Mouse (Mus musculus) heart, adult 2 months (tissue): ENCODE data around the gene Ppm1h. TPM values are rescaled to one million over a fixed set of nuclear protein-coding genes. Genes with fewer than 3 reads are reported as not detected.

Experiments used
- DNase-seq, 2 experiments: peaks; one replicate each; pipeline ENCODE4 v3.0.0; 2021
- H3K27ac ChIP-seq: fragments of 200-600 bp; 2 replicates; pipeline ENCODE4 v1.8.1; 2022
- H3K27me3 ChIP-seq: fragments of 200-500 bp; 2 replicates; pipeline ENCODE4 v1.6.1; 2012; ENCODE audit warnings: mild to moderate bottlenecking, low read length, inconsistent platforms, mixed read lengths; ENCODE audit not compliant: control insufficient read depth, insufficient read depth
- H3K36me3 ChIP-seq: fragments of 200-500 bp; 2 replicates; pipeline ENCODE4 v1.6.1; 2012; ENCODE audit warnings: low read length, inconsistent platforms; ENCODE audit not compliant: control insufficient read depth, insufficient read depth
- H3K4me1 ChIP-seq: fragments of 200-500 bp; 2 replicates; pipeline ENCODE4 v1.6.1; 2011; ENCODE audit warnings: low read length; ENCODE audit not compliant: control insufficient read depth, insufficient read depth
- H3K4me3 ChIP-seq: fragments of 200-600 bp; 2 replicates; pipeline ENCODE4 v1.8.1; 2022
- H3K79me2 ChIP-seq: fragments of 200-500 bp; replicated peaks from 2 replicates; pipeline ENCODE4 v1.6.1; 2012; ENCODE audit warnings: mild to moderate bottlenecking, inconsistent platforms, low read length, moderate library complexity, mixed read lengths; ENCODE audit not compliant: control insufficient read depth, insufficient read depth
- H3K9ac ChIP-seq: fragments of 200-500 bp; 2 replicates; pipeline ENCODE4 v1.6.1; 2012; ENCODE audit warnings: low read depth, mild to moderate bottlenecking, control low read depth, inconsistent platforms, low read length, mixed read lengths
- CTCF ChIP-seq: fragments of 200-600 bp; IDR thresholded peaks from 2 replicates; pipeline ENCODE4 v1.8.1; 2022; ENCODE audit warnings: antibody characterized with exemption, mild to moderate bottlenecking, moderate library complexity
- EP300 ChIP-seq: fragments of 200-500 bp; IDR thresholded peaks from 2 replicates; pipeline ENCODE4 v1.6.1; 2011; ENCODE audit warnings: low read depth, low read length, control low read depth; ENCODE audit not compliant: insufficient read depth
- POLR2A ChIP-seq: fragments of 200-500 bp; IDR thresholded peaks from 2 replicates; pipeline ENCODE4 v1.6.1; 2011; ENCODE audit warnings: mild to moderate bottlenecking, low read depth, low read length, control low read depth; ENCODE audit not compliant: insufficient read depth
- WGBS: fragments of 180-500 bp; shearing (Covaris S2); methylation state at CpG from one replicate; pipeline ENCODE4 v1.1.7; 2018; 5-methylcytosine and 5-hydroxymethylcytosine counted together
- intact Hi-C: fragments of 180-260 bp; cut with DNase I; formaldehyde crosslinking; loops from one replicate; pipeline ENCODE4 v1.15.1; 2025
- polyA plus RNA-seq: library from polyadenylated mRNA; depleted of rRNA; stranded (reverse); fragments of >200 nt; gene quantifications from 2 replicates; pipeline ENCODE4 v1.2.3, GENCODE M21; 2012
- total RNA-seq, 2 experiments: library from RNA; stranded (reverse); gene quantifications; 2 replicates each; pipeline ENCODE4 v1.2.3; 2021

Gene Ppm1h
- total and polyA plus RNA-seq, 3 experiments = 4.5 to 7.8 (median 6.4) TPM

DNA sequence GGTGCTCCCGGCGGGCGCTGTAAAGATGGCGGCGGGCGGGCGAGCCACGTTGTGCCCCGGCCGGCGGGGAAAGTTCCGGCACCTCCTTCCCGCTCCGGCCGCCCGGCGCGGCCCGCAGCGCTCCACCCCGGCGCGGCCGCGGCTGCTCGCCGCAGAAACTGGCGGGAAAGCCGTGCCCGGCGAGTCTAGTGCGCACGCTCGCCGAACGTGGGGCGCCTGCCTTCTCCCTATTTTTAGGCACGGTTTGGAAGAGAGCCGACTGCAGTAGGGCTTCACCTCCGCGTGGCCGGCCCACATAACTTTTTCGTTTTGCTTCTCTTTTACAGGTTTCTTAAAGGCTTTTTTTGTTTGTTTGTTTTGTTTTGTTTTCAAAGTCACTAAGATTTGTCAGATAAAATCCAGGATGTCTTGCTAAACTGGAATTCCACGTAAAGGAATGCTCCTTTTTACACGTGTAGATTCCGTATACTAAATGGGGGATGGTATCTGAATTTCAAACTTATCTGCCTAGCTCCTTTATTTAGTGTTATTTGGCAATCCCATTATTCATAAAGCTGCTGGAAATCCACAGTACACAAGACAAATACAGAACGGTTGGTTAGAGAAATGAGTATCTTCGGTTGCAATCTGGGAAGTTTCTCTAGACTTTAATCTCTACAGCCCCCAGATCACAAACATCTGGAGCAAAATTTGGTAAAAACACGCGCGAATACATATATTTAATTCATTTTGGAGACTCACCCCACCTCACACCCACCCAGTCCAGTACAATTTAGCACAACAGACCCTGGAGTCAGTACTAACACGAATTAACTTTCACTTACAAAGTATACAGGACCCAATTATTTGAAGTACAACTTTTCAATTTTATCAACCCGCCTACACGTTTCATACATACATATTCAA, 308.0 kb downstream of the Ppm1h start:
- peaks cover 10% of the 10 kb centered on the region for H3K4me1 ChIP-seq
- peak overlapping the region; percentile 62 for H3K4me3 ChIP-seq
- 8% methylated on average over 54 of the region's 54 CpGs for WGBS
- peak overlapping the region; percentile 97 for H3K9ac ChIP-seq
- peaks cover 21% of the 10 kb centered on the region for H3K36me3 ChIP-seq
- intact Hi-C loops = loop anchor here (5.0 to 10.0 kb wide), 4 partner anchors 44 to 309 kb away; partner anchors contain the start of gene Ppm1h
- H3K79me2 ChIP-seq = 0 out of 2 replicates have a peak, but pooled peaks cover 2% of the 10 kb centered on the region
- no peaks in the 10 kb centered on the region for H3K27me3 ChIP-seq
- DNase-seq = peak; percentile 90 to 92
- peak overlapping the region; percentile 99 for H3K27ac ChIP-seq
- TF ChIP-seq POLR2A (peak; percentile 50), EP300 (no peak; the same call in 1 of the 2 replicates), CTCF (peak; percentile 22; the same call in 1 of the 2 replicates)

DNA sequence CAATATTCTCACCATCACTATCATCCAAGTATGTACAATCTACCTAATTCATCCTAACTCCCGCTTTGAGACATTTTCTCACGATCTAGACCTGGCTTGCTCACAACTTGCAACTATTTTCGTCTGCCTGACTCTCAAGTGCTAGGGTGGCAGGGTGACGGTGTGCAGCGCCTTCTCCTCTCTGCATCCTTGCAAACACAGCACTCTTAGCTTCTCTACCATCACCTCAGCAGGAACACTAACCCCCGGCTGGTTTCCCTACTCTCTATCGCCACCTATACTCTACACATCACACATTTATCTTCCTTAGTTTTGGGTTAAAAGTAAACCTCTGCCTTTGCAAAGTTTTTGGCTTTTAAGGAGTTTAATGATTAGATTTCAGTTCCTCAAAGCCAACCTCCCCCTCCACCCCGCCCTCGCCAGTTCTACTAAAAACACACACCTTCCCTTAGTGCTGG, 309.1 kb downstream of the Ppm1h start:
- intact Hi-C loops = loop anchor here (2.0 to 10.0 kb wide), 5 partner anchors 45 to 310 kb away; partner anchors contain the start of gene Ppm1h
- Histone ChIP-seq H3K4me3 (peak overlapping the region; percentile 19; the same call in 1 of the 2 replicates), H3K27me3 (no peaks in the 10 kb centered on the region), H3K9ac (peak overlapping the region; percentile 61), H3K79me2 (0 out of 2 replicates have a peak, but pooled peaks cover 2% of the 10 kb centered on the region), H3K36me3 (peaks cover 16% of the 10 kb centered on the region), H3K4me1 (peaks cover 11% of the 10 kb centered on the region), H3K27ac (peak overlapping the region; percentile 53)
- TF ChIP-seq CTCF (peak; percentile 85), EP300 (no peak)
- 9% methylated on average over 9 of the region's 9 CpGs for WGBS
- peak; percentile 44 for DNase-seq

DNA sequence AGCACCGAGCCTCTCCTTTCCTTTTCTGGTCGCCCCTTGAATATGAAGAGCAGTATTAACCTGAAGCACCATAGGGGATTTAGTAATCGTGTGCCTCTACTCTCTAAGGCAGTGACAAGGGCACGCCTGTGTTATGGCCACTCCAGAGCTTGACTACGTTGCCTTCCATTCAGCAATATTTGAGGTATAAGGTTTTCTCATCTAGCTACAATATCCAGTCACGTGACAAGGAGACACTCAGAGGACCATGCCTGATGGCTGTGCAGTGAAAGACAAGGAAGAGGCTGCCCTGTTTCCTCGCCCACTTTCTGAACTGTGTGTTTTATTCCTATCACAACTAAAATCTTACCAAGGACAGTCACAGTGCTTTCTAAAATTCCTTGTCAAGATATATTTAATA, 309.8 kb downstream of the Ppm1h start:
- intact Hi-C loops = loop anchor here (2.0 to 10.0 kb wide), 5 partner anchors 46 to 311 kb away; partner anchors contain the start of gene Ppm1h
- 29% methylated on average over 7 of the region's 7 CpGs for WGBS
- Histone ChIP-seq H3K9ac (0 out of 2 replicates have a peak overlapping the region, but pooled peaks have one; percentile 2), H3K36me3 (peaks cover 14% of the 10 kb centered on the region), H3K79me2 (0 out of 2 replicates have a peak, but pooled peaks cover 2% of the 10 kb centered on the region), H3K27ac (peak overlapping the region; percentile 53), H3K4me3 (peak overlapping the region; percentile 19; the same call in 1 of the 2 replicates), H3K27me3 (no peaks in the 10 kb centered on the region), H3K4me1 (peaks cover 9% of the 10 kb centered on the region)
- DNase-seq = no peak
- TF ChIP-seq CTCF (no peak), POLR2A (no peak), EP300 (no peak)

DNA sequence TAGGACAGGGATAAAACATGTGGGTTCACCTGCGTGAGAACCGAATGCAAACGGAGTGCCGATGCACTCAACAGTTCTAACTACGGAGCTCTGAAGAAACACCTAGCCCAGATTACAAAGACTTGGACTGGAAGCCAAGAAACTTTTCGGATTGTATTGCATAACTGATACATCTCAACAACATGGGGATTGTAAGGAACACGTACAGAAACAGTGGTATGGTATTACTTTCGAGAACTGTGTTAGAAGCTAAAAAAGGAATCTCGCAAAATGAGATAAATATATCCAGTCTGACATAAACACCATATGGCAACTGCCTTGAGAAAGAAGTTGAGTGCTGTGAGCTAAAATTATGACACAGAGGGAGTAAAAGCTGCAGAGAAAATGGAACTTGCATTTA, 311.4 kb downstream of the Ppm1h start:
- TF ChIP-seq POLR2A = no peak
- TF ChIP-seq CTCF = no peak
- no peak for TF ChIP-seq EP300
- intact Hi-C loops = loop anchor here (2.0 to 10.0 kb wide), 6 partner anchors 15 to 313 kb away; partner anchors contain the start of gene Ppm1h
- no peak for DNase-seq
- Histone ChIP-seq H3K79me2 (0 out of 2 replicates have a peak, but pooled peaks cover 2% of the 10 kb centered on the region), H3K27me3 (no peaks in the 10 kb centered on the region), H3K4me1 (peaks cover 9% of the 10 kb centered on the region), H3K36me3 (peaks cover 8% of the 10 kb centered on the region), H3K27ac (peak overlapping the region; percentile 80; the same call in 1 of the 2 replicates), H3K9ac (no peak overlapping the region), H3K4me3 (no peak overlapping the region)
- 66% methylated on average over 9 of the region's 9 CpGs for WGBS

- no peak for DNase-seq
- peak overlapping the region; percentile 80 for H3K27ac ChIP-seq
- intact Hi-C loops = loop anchor here (2.0 kb wide), 1 partner anchor 14 kb away; no protein-coding TSS in a partner anchor
- TF ChIP-seq EP300 (no peak), CTCF (peak; percentile 38), POLR2A (no peak)
- WGBS = 62% methylated on average over 6 of the region's 6 CpGs
- H3K79me2 ChIP-seq = no peaks in the 10 kb centered on the region
- H3K27me3 ChIP-seq = no peaks in the 10 kb centered on the region
- H3K9ac ChIP-seq = no peak overlapping the region
- H3K4me1 ChIP-seq = peaks cover 9% of the 10 kb centered on the region
- peak overlapping the region; percentile 13 for H3K4me3 ChIP-seq
- peaks cover 8% of the 10 kb centered on the region for H3K36me3 ChIP-seq
Measured at GRCm38 (mm10) chr10:122990606-122991005, 312.0 kb downstream of the Ppm1h start.
